Mouse (Mus musculus) adrenal gland, postnatal 25 days (tissue): ENCODE data around the gene Drd2. TPM values are rescaled to one million over a fixed set of nuclear protein-coding genes. Genes with fewer than 3 reads are reported as not detected.

Experiments
- DNase-seq: peaks from one replicate; pipeline ENCODE4 v3.0.0; 2021; ENCODE audit warnings: mixed read lengths
- long read RNA-seq: library from polyadenylated mRNA; stranded (forward); transcript quantifications from one replicate; pipeline ENCODE4 v2.0.0, GENCODE M21; 2021
- total RNA-seq: library from RNA; stranded (reverse); gene quantifications from 2 replicates; pipeline ENCODE4 v1.2.3, GENCODE M21; 2021

The Drd2 gene
- total RNA-seq, result 0.33 and 1.5 TPM in 2 replicates
- long read RNA-seq, partial matches to known transcripts, result 1 of 1 reads
- long read RNA-seq, other reads (novel, unspliced or antisense), result 0 of 1 reads

DNA sequence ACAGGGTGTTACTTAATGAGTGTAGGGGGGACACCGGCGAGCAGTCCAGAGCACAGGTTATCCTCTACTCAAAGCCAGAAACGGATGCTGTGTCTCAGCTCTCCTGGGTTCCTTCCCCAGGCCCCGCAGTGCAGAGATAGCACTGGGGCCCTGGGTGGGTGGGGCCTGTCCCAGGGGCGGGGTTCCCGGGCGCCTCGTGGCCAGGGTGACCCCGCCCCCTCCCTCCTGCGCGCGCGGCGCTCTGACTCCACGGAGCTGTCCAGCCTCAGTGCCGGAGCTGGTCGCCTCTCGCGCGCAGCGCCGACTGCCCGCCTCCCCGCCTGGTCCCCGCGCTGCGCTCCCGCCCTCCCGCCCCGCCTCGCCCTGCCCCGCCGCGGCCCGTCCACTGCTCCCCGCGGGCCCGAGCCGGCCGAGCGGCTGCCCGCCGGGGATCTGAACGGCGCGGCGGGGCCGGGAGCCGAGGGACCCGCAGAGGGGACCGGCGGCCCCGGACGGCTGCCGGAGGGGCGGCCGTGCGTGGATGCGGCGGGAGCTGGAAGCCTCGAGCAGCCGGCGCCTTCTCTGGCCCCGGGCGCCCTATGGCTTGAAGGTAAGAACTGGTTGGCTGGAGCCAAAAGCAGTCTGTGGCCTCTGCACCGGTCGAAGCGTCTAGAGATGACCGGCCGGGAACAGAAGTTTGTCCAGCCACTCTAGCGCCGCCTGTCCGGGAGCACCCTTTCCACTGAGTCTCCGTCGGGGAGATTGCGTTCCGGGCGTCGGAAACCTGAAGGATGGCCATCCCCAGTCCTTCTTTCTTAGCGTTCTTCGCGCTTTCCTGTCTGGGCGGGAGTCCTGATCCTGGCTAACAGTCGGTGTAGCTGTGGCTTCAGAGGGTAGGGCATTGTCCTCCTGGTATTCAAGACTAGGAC is at the start of gene Drd2:
TSS of gene Drd2 (plus strand) at position 492 of the 908 bp plus-strand sequence.
- DNase-seq, result peak; percentile 64

- no peak for DNase-seq
These were observed 45.3 kb upstream of the Drd2 start for GRCm38 (mm10) chr9:49295101-49295500.

- no peak for DNase-seq
These were observed 32.9 kb upstream of the Drd2 start for GRCm38 (mm10) chr9:49307576-49307975.

- no peak for DNase-seq
These were observed 29.6 kb upstream of the Drd2 start for GRCm38 (mm10) chr9:49310821-49311220.

DNA sequence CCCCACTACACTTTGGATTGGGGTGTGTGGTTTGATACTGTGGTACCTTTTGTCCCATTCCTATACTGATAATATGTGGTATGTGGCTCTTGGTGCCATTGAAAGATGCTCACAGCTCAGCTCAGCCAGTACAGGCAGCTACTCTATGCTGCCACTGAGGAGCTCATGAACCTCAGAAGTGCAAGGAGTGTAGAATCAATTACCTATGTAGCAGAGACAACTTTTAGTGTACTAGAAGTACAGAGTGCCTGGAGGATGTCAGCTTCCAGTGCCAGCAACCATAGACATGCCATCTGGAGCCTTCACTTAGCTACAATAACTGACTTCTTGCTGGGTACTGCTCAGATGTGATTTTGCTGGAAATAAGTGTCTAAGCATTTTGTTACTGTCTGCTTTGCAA is 21.8 kb upstream of the Drd2 start:
- no peak for DNase-seq

- peak; percentile 51 for DNase-seq
These were observed 578 bp downstream of the Drd2 start for GRCm38 (mm10) chr9:49341044-49341365.

DNA sequence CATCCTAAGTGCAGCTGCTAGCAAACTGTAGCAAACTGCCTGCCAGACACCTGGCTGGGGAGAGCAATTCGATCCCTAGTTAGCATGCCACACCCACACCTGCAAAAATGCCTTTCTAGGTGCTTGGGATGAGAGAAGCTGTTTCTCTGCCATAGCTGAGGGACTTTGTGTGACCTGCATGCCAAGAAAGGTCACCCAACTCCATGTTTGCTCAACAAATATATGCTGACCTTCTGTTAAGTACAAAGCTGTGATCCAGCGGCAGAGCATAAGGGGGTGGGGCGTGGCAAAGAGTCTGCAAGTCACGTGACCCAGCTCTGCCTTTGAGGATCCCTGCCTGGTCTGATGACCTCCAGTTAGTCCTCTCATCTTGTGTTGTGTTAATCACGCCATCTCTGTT is 25.3 kb downstream of the Drd2 start:
- no peak for DNase-seq

GRCm38 (mm10) chr9:49373946-49374345 is 33.5 kb downstream of the Drd2 start:
- DNase-seq, result no peak

- DNase-seq, result no peak
These were observed 39.5 kb downstream of the Drd2 start for GRCm38 (mm10) chr9:49379962-49380361.

DNA sequence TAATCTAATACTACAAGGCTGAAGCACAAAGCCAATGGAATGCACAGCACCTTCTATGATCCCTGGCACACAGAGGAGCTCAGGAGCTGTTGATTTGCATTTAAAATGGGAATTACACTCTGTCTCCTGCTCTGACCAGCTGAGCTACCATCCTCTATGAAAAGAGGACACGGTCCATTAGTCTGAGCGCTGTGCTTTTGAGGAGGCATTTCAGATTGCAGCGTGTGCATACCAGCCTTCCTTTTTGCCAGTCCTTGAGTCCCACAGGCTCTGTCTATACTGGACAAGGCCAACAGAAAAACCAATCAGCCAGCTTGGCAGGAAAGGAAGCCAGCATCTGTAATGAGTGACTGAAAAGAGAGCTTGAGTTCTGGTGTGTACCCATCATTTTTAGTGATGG is 43.6 kb downstream of the Drd2 start:
- no peak for DNase-seq

- DNase-seq, result no peak
These were observed 44.4 kb downstream of the Drd2 start for GRCm38 (mm10) chr9:49384855-49385254.

DNA sequence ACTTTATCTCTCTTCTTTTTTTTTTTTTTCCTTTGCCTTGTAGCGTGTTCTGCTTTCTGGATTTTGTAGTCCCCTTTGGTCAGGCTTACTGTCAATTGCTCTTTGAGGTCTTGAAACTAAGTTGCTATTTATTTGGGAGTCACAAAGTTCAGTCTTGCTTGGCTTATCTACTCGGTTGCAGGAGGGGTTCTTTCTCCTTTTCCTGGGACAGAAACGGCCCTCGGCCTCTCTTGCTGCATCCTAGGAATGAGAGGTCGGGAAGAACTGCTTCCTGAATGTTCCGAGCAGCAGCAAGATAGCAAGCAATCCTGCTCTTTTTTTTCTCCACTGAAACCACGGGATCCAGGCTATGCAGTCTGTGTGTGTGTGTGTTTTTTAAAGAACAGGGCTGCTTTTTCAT is 44.9 kb downstream of the Drd2 start:
- DNase-seq, result no peak

DNA sequence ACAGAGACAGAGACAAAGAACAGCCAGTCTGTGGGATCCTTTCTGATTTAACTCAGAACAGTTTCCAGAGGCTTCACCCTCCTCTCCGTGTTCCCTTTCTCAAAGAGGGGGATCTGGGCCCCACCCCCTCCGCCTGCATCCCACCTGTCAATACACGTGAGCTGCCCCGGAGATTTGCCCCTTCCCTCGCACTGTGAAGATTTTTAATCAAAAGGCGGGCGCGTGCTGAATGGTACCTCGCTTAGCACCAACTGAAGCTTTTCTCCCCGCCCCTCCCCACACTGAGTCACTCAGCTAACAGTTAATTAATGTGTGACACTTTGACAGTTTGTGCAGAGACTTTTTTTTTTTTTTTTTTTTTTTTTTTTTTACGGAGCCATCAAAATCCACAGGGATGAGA is 45.7 kb downstream of the Drd2 start:
- DNase-seq, result no peak

DNA sequence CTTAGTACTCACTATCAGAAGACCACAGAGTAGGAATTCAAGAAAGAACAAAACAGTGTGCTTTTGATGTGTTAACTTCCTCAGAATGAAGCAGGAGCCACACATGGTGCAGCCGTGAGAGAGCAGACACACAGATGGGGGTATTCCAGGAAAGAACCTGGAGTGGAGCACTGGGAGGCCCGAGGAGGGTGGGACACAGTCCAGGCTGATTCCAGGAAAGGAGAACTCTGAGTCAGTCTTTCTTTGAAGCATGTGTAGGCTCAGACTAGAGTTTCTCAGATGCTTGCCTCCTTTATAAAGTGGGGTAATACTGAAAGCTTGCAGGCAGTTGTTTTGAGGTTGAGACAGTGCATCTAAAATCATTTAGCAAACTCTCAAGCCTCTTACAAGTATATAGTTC is 51.8 kb downstream of the Drd2 start:
- DNase-seq, result no peak

DNA sequence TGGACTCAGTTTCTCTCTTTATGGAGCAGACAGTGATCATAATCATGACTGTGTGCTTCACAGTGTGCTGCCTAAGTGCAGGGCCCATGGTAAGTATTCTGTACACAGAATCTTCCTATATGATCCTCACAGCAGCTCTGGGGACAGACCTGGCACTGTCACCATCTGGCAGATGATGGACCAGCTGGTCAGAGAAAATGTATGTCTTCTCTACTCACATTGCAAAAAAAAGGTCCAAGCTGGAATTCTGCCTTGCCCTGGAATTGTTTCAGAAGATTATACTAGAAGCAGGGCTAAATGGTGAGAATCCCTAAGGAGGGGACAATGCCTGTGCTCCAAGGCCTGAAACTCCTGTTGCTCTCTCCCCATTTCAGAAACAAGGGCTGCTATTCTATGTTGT is 55.6 kb downstream of the Drd2 start:
- no peak for DNase-seq

- no peak for DNase-seq
These were observed 63.3 kb downstream of the Drd2 start for GRCm38 (mm10) chr9:49403711-49404110.

- DNase-seq, result no peak
These were observed 66.6 kb downstream of the Drd2 start for GRCm38 (mm10) chr9:49407028-49407427.

GRCm38 (mm10) chr9:49410621-49411020 is 70.2 kb downstream of the Drd2 start:
- DNase-seq, result no peak

GRCm38 (mm10) chr9:49423866-49424265 is 83.4 kb downstream of the Drd2 start:
- no peak for DNase-seq

- DNase-seq, result no peak
These were observed 85.2 kb downstream of the Drd2 start for GRCm38 (mm10) chr9:49425585-49425984.

- DNase-seq, result no peak
These were observed 86.5 kb downstream of the Drd2 start, which contains the start of gene Ankk1 for GRCm38 (mm10) chr9:49426921-49427320. Gene Ankk1, minus strand, starts transcription at chr9:49427021.

GRCm38 (mm10) chr9:49427478-49427877 is 87.1 kb downstream of the Drd2 start:
- DNase-seq, result no peak

DNA sequence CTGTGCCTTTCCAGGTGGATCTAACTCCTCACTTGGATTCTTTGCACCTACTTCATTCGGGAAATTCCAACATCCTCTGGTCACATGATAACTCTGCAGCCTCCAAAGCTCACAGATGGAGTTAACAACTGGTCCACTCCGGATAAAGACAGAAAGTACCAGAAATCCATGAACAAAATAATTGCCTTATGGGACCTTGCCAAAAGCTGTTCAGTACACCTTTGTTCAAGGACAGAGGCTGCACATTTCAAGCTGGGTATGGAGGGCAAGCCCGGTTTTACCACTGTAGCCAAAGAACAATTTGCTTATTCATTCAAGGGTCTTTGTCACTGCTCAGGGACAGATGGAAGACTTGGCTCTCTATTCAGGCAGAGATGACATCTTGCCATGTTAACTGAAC is 102.2 kb downstream of the Drd2 start:
- no peak for DNase-seq

DNA sequence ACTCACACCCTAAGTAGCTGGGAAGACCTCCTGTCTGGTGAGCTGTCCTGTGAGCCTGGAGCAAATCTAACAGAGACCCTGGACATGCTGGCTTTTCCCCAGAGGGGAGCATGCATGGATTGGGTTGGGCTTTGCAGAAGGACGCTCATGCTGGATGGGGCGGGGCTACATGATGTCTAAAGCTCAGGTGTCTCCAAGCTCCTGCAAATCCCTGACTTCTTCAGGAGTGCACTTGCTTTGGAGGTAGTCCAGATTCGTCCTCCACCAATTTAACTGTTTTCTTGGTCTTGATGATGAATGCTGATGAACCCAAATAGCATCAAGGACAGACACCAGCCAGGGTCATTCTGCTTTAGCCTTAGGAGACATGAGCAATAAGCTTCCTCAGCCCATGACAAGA is 110.1 kb downstream of the Drd2 start:
- DNase-seq, result peak; percentile 19
